Mouse (Mus musculus) heart, adult 18-20 months (tissue): ENCODE measurements around the gene Card6. TPM values are rescaled to one million over a fixed set of nuclear protein-coding genes. Genes with fewer than 3 reads are reported as not detected.

Source experiments
- DNase-seq, 2 experiments: peaks; one replicate each; pipeline ENCODE4 v3.0.0; 2021 to 2022; ENCODE audit warnings: mixed read lengths in 1 of 2
- total RNA-seq, 2 experiments: library from RNA; stranded (reverse); gene quantifications; 2 replicates each; pipeline ENCODE4 v1.2.3; 2021

Gene Card6
- total RNA-seq, 2 experiments from 2014 or later, result 6.9 to 10.0 TPM

DNA sequence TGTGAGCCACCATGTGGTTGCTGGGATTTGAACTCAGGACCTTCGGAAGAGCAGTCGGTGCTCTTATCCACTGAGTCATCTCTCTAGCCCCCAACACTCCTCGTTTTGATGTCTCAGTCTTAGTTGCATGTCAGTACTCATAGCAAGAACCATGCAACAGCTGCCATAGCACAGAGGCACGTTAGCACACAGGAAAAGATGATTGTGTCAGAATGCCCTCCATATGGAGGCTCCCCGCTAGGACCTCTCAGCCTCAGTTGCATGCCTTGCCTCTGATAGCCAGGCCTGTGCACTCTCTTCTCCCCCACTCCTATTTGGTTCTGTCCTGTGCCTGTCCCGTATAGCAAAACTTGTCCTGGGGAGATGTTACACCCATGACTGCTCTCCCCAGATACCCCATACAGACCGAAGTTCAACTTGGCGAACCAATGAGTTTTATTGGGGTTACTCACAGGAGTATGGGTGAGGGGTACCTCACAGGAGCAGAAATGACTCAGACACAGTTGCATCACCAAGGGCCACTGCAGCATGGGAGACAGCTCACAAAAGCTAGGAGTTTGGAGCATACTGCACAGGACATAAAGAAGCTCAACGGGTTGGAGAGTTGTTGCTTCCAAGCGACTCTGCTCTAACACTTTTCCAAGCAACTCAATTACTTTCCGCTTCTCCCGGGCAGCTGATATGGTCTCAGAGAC lies 20.9 kb upstream of the Card6 start:
- DNase-seq, result no peak

DNA sequence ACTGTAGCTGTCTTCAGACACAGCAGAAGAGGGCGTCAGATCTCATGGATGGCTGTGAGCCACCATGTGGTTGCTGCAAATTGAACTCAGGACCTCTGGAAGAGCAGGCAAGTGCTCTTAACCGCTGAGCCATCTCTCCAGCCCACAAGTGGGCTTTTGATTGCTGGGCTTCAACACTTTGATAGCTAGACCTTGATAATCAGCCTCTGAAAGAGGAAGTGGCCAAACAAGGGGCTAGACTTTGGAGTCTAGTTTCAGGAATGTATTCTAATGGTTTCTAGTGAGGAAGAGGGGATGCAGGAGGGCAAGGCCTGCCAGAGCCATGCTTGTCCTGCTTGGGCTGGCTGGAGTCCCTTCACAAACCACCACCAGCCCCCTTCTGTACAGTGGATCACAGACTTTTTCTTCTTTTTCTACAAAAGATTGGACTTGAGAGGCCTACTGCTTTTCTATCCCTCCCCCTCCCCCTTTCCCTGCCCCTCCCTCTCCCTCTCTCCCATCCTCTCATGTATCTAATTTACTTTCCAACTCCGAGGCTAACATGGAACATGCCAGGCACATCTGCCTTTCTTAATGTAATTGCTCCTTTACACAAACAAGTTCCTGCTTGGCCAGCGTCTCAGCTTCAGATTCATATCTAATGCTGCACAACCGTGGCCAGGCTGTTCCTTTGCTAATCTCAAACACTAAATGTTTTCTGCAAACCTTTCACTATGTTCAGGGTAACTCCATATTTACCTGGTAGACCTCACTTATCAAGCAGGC lies 20.0 kb upstream of the Card6 start:
- DNase-seq, result no peak

DNA sequence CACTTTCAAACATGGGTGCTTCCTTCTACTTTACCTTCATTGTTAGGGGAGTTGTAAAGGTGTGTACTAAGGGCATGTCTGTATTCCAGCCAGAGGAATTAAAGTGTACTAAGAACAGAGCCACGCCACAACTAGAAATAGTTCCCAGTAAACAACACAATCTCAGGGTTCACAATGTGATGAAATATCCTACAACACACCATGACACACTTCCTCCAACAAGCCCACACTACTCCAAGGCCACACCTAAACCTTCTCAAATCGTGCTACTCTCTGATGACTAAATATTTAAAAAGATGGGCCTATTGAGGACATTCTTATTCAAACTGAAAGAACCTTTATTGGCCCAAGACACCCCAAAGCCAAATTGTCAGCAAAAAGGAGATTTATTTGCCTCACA lies 19.1 kb upstream of the Card6 start:
- no peak for DNase-seq

DNA sequence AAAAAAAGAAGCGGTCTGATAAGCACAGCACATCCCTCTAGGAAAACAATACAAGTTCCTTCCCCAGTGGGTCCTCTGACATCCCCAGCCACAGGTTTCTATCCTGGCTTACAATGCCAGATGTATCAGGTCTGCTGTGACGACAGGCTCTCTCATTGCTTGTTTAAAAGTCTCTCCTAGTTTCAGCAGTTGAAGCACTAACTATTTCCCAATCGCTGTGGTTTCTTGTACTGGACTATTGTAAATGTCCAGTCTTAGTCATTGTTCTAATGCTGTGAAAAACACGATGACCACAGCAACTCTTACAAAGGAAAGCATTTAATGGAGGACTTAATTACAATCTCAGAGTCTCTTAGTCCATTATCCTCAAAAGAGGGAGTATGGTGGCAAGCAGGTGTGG lies 18.1 kb upstream of the Card6 start:
- no peak for DNase-seq

DNA sequence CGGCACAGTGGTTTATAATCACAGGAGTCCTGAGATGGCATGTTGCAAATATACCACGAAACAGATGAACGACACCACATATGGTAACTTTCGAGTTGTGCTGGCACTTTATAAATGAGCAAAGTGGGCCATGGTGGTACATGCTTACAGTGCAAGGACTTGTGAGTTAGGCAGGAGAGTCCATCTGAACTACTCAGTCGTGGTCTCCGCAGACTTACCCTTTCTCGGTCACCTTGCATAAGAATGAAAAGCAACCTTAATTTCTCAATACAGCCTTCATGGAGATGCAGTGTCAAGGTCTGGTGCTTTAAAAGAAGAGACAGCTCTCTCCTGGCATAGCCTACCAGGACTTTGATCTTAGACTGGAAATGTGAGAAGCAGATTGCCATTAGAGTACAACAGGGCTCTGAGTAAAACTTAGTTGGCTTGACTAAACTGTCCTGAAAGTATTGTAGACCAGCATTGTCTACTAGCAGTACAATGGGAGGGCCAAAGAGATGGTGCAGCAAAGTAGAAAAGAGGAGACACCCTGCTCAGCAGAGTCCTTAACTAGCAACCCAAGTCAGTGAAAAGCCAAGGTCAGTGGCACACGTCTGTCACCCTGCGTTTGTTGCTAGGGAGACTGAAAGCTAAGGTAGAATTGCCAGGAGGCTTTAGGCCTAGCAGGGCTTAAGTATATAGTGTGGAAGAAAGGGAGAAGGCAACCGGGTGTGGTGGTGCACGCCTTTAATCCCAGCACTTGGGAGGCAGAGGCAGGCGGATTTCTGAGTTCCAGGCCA lies 13.4 kb upstream of the Card6 start:
- DNase-seq, result no peak

DNA sequence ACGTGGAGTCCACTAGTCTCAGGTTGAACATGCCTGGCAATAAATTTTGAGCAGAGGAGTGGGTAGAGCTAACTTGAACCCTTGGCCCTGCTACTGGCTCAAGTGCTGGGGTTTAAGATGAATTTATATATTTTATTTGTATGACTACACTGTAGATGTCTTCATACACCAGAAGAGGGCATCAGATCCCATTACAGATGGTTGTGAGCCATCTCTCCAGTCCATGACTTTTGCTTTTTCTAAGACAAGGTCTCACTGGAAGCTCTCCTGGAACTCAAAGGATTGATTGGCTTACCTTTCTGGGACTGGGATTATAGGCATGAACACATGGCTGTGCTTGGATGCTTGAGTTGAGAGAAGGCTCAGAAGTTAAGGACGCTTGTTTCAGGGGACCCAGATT lies 11.4 kb upstream of the Card6 start:
- DNase-seq, result no peak

DNA sequence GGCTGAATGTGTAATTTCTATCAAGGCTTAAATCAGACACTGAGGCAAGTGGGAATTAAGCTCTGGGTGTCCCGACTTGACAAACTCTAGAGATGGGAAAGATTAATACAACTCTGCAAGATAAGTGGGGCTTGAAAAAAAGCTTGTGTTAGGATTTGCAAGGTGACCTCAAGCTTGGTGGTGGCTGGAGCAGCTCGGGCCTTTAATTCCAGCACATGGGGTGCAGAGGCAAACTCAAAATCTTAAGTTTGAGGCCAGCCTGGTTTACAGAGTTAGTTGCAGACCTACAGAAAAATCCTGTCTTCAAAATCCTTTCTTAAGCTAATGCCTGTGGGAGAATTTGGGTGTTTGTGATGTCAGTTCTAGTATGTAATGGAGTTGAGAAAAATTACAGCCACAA lies 10.9 kb upstream of the Card6 start:
- DNase-seq, result no peak

DNA sequence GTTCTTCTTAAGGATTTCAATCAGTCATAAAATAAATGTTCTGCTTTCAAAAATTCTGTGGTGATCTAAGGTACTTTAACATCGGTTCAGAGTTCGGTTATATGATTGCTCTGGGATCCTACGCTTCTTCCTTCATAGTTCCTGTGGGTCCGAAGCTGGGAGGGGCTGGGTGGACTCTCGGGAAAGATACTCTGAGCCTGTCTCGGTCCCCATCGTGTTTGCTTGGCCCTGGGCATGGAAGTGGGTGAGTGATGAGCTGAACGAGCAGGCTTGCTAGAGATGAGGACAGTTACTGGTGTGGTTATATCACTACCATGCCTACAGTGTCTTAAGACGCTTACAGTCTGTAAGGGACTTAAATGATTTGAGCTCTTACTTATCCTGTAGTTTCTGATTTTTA lies 10.3 kb upstream of the Card6 start:
- DNase-seq, result no peak

DNA sequence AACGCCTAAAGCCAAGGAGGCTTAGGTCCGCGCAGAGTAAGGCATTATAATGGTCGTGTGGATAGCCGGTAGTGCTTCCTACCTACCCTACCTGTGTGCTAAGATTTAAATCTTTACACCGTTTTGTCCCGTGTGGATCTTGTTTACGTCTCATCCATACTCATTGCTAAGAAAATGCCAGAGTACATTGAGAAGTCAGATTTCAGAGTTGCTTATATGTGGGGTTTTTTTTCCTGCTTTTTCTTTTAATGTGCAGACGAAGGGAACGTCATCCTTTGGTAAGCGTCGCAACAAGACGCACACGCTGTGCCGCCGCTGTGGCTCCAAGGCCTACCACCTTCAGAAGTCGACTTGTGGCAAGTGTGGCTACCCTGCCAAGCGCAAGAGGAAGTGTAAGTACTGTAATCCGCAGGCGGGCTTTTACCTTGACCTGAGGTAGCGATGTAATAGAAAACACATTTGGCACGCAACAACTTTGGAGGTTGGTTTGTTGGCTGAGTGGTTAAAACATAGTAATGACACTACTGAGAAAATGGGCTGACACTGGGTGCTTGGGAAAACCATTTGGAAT lies 8.8 kb upstream of the Card6 start:
- DNase-seq, result no peak

DNA sequence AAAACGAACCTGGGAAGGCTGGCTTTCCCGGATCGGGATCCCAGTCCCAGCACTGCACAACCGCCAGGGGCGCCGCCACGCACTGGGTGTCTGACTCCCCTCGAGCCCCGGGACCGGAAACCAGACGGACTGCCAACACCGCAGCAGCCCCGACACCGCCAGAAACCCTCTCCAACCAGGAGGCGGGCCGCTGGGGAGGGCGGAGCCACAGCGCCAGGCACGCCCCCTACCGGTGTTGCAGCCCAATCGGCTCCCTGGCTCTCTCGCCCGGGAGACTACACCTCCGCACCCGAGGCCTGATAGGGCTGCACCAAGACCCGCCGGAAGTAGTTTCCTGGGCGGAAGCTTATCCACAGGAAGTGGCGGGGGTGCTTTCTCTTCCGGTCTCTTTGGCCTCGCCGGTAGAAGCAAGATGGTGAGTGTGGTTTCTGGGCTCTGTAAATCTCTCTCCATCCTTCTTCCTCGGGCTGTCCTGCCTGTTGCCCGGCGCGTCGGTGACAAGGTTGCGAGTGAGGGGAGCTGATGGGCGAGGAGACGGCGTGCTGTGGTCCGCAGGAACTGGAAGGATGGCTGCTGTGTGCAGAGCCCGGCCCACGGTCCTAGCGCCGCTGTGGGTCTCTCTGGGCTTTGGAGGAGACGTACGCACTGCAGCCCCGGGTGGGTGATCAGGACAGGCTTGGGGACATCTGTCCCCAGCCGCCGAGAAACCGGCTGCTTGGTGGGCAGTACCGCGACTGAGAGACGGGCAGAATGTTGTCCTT lies 8.1 kb upstream of the Card6 start, which contains the start of gene Rpl37:
Gene Rpl37, plus strand, starts transcription at position 376 of the 761 bp plus-strand sequence.
- peak; percentile 98 to 99 for DNase-seq

DNA sequence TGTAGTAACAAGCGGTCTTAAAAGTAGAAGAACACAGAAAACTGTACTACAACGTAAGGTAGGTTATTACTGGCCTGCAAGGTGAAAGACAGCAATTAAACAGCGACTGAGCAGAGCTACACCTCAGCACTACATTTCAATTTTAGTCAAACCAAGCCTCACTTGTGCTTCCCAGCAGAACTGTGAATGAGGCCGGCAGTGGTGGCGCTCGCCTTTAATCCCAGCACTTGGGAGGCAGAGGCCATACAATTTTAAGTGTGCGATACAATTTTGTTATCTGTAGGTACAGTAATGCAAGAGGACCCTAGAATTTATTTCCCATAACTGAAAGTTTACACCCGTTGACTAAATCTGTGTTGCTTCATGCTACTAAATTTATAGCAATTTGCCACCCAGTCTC lies 6.8 kb upstream of the Card6 start:
- no peak for DNase-seq

DNA sequence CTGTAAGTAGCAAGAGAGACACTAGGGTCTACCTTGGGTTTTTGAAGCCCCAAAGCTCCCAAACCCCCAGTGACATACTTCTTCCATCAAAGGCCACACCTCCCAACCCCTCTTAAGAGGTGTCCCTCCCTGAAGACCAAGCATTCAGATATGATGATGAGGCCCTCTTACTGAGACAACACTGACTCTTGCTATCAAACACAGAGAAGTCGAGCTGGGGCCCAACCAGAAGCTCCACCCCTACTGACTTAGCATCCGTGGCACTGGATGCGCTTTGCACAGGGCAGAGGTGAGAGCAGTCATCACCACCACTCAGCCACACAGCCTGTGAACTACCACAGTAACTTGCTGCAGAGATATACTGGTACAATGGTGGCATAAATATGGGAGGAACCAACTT lies 4.3 kb upstream of the Card6 start:
- no peak for DNase-seq

DNA sequence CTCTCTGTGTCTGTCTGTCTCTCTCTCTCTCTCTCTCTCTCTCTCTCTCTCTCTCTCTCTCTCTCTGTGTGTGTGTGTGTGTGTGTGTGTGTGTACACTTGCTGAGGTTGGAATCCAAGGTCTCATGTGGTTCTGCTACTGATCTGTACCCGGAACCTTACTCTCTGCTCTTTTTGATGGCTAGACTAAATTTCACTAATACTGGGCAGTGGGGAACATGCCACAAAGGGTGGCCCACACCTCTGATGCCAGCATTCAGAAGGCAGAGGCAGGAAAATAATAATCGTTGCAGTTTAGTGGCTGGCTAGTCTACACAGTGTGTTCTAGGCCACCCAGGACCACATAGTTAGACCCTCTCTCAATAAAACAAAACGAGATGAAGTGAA lies 309 bp upstream of the Card6 start:
- DNase-seq, result peak in 1 of 2 experiments; percentile 21

DNA sequence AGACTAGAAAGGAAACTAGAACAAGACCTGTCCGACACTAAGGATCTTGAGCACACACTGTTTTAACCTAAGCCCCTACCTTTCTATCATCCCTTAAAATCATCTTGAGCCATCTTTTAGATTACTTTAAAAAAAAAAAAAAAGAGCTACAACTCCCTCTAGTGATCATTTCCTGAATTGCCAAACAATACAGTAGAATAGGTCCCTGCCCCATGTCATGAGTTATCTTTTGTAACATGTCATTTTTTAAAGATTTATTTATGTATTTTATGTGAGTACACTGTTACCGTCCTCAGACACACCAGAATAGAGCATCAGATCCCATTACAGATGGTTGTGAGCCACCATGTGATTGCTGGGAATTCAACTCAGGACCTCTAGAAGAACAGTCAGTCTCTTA lies 2.0 kb downstream of the Card6 start:
- peak in 1 of 2 experiments; percentile 56 for DNase-seq

DNA sequence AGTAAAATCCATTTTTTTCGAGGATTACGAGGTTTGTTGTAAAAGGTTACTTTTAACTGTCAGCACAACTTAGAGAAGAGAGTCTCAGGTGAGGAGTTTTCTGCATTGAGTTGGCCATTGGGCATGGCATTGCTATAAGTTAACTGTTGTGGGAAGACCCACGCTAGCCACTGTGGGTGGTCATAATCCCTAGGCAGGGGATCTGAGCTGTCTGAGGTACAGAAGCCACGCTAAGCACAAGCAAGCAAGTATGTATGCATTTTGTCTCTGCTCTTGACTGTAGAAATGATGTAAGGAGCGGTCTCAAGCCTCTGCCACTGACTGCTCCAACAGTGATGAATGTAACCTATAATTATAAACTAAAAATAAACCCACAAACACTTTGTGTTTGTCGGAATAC lies 2.4 kb downstream of the Card6 start:
- no peak for DNase-seq

DNA sequence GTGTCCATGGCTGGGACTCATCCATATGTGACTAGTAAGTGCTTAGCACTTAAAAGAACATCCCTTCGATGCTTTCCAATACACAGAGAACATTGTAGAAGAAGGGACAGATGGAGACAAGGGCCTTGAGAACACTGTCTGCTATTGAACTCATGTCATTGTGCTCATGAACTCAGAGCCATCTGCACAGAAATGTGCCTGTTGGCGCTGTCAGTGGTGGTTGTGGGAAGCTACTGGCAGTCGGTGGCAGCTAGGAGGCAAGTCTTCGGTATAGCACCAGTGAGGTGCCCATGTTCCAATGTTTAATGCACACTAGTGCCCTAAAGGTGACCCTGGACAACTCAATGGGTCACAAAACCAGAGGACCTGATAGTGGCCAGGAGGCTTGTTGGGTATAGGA lies 6.0 kb downstream of the Card6 start:
- DNase-seq, result no peak

DNA sequence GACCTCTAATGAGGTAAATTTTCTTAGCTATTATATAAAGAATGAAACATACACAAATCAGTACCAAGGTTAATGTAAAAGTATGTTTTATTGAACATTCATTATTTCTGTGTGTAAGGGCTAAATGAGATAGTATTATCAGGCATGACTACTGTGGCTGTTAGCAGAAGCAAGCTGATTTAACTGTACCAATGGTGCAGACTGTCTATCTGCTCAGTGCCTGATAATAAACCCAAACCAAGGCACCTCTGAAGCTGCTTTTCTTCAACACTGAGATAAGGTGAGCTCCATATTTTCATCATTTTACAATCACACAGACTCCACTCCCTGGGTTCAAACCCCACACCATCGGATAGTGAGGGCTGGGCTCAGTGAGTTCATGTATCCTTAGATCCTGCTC lies 11.0 kb downstream of the Card6 start:
- DNase-seq, result no peak

DNA sequence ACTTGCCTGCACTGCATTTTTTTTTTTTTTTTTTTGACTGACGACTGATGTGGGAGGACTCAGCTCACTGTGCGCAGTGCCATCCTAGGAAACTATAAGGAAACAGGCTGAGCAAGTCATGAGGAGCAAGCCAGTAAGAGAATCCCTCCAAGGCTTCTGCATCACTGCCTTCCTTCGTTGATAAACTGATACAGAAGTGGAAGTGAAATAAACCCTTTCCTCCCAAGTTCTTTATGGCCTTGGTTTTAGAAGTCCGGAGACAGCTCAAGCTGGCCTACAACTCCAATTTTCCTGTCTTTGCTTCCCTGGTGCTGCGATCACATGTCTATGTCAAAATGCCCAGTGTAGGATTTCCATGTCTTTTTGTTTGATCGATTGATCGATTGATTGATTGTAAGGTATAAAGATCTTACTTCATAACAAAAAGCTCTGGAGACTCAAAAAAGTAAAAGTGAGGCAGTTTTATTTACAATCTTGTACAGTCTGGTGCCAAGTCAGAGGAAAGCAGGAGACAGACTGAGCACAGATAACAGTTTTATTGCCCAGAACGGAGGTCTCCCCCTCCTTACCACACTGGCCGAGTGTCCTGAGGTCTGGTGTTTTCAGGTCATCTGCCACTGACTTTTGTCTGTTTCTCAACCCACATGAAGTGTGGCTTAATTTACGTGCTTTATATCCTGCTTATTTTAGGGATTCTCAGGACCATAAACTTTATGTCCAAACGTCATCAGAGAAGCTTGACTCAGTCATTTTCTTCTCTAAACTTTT lies 12.6 kb downstream of the Card6 start:
- no peak for DNase-seq

DNA sequence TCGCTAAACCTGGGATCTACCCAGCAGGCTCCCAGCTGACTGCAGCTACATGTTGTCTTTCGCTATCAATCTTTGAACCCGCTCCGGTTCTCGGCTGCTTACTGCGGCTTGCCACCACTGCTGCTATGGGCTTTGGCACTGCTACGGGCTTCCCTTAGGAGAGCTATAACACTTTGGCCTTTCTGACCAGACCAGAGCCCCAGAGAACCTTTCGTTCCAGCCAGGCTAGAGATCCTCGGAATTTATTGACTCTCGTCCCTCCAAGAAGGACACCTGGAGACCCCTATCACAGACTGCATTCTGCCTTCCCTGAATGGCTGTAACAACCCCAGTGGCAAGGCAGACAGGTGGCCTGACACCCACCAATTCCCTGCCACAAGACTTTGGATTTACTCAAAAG lies 18.2 kb downstream of the Card6 start:
- DNase-seq, result no peak

DNA sequence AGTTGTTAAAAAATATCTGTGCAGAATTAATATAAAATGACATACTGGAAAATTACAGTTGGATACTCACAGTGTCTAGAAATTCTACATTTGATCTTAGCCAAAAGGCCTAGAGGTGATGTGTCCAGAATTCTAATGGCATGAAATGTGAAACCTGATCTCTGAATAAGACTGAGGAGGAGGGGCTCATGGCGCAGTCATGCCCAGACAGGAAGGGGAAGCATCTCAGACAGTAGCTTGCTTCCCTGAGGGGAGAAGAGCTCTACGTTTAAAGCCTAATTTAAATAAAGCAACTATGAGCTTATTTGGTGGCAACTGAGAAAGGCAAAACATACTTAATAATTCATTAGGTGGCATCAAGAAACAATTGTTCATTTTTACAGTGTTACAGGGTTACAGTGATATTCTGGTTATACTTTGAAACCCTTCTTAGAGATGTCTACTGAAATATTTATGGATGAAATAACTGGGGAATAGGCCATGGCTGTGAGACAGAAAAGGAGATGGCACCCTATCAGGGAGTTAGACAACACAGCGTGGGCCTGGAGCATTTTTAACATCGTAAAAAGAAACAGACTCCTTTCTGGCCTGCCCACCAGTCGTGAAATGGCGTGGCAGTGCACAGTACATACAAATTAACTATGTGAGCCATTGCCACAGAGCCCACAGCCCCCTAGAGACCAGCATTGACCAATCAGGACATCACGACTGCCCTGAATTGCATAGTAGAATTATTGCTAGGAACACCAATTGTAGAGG lies 19.3 kb downstream of the Card6 start:
- no peak for DNase-seq
